Mouse (Mus musculus): Measurements from ENCODE around the gene Ube2c.

- TF ChIP-seq MXI1 (IDR thresholded peaks at IDR 0.05; ENCODE audit: low read depth, low read length): no peak
- no peak for TF ChIP-seq CTCF (IDR thresholded peaks at IDR 0.05 in 2 of 3, conservative IDR thresholded peaks at IDR 0.05 in 1 of 3; ENCODE audit: control insufficient read depth in 1 of 3, insufficient read depth in 1 of 3, low read depth in 2 of 3, low read length in 3 of 3, poor library complexity in 1 of 3, severe bottlenecking in 1 of 3)
- TF ChIP-seq CHD2 (IDR thresholded peaks at IDR 0.05; ENCODE audit: low read length): no peak
- TF ChIP-seq POLR2AphosphoS2 (IDR thresholded peaks at IDR 0.05; ENCODE audit: low read length): no peak
- no peak for TF ChIP-seq POLR2A (IDR thresholded peaks at IDR 0.05; ENCODE audit: control insufficient read depth in 1 of 2, insufficient read depth in 1 of 2, low read depth in 1 of 2, low read length in 2 of 2, poor library complexity in 1 of 2)
- no peak for TF ChIP-seq MEF2A (IDR thresholded peaks at IDR 0.05; ENCODE audit: extremely low read depth, insufficient replicate concordance, low read depth, low read length, poor library complexity, severe bottlenecking)
Observed at GRCm38 (mm10) chr2:164792400-164793190, 22.9 kb downstream of the Ube2c start.

Data from MEL (cell line).